Mouse (Mus musculus): ENCODE data around the gene Cacnb2. TPM values are rescaled to one million over a fixed set of nuclear protein-coding genes. Genes with fewer than 3 reads are reported as not detected.
A peak's percentile ranks its signal among the peaks of the same experiment; 100 is the strongest.

The Cacnb2 gene
- polyA plus RNA-seq, 1 experiment from 2014 or later, result 2.7 TPM

GRCm38 (mm10) chr2:14818651-14819050, 215.8 kb downstream of the Cacnb2 start:
- Histone ChIP-seq H3K4me1 (ENCODE audit: control insufficient read depth, insufficient read depth, low read length) (no peaks in the 10 kb centered on the region), H3K27me3 (ENCODE audit: control insufficient read depth, insufficient read depth, low read length) (no peaks in the 10 kb centered on the region), H3K4me2 (ENCODE audit: low read depth, severe bottlenecking) (no peak overlapping the region), H3K36me3 (ENCODE audit: control insufficient read depth, insufficient read depth, low read length) (no peaks in the 10 kb centered on the region), H3K27ac (replicated peaks; ENCODE audit: low read depth, low read length) (no peak overlapping the region), H3K4me3 (ENCODE audit: low read depth, low read length) (no peak overlapping the region), H3K9me3 (ENCODE audit: control insufficient read depth, low read length) (no peaks in the 10 kb centered on the region), H3K9ac (ENCODE audit: low read length) (no peak overlapping the region)
- 35% methylated on average over 1 of the region's 1 CpGs for WGBS
- DNase-seq (ENCODE audit: low spot score) (no peak), ATAC-seq (ENCODE audit: insufficient number of reproducible peaks, low FRiP score, low TSS enrichment, low read depth) (no peak)

GRCm38 (mm10) chr2:14820946-14821345, 218.1 kb downstream of the Cacnb2 start:
- Histone ChIP-seq H3K9me3 (ENCODE audit: control insufficient read depth, low read length) (no peaks in the 10 kb centered on the region), H3K4me3 (ENCODE audit: low read depth, low read length) (no peak overlapping the region), H3K27ac (replicated peaks; ENCODE audit: low read depth, low read length) (no peak overlapping the region), H3K9ac (ENCODE audit: low read length) (no peak overlapping the region), H3K4me2 (ENCODE audit: low read depth, severe bottlenecking) (no peak overlapping the region), H3K4me1 (ENCODE audit: control insufficient read depth, insufficient read depth, low read length) (no peaks in the 10 kb centered on the region; the same call in 1 of the 2 replicates), H3K36me3 (ENCODE audit: control insufficient read depth, insufficient read depth, low read length) (no peaks in the 10 kb centered on the region), H3K27me3 (ENCODE audit: control insufficient read depth, insufficient read depth, low read length) (no peaks in the 10 kb centered on the region)
- WGBS, result 90% methylated on average over 2 of the region's 2 CpGs
- DNase-seq (ENCODE audit: low spot score) (no peak), ATAC-seq (ENCODE audit: insufficient number of reproducible peaks, low FRiP score, low TSS enrichment, low read depth) (no peak)

DNA sequence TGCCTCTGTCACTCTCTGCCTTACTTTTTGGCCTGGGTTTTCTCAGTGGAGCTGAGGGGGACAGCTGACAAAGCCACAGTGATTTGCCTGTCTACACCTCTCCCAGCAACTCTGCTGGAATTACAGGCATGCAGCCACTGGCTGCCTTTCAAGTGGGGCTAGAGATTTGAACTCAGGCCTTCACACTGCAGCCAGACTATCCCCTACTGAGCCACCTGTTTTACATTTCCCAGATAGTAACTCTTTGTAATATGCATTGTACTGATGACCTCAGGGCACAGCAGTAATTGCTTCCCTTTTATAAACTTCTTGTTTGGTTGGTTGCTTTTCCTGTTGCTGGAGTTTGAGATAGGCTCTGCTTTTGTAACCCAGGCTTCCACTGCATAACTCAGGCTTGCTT, 220.2 kb downstream of the Cacnb2 start:
- no peaks in the 10 kb centered on the region for H3K36me3 ChIP-seq (ENCODE audit: control insufficient read depth, insufficient read depth, low read length)
- no peak overlapping the region for H3K9ac ChIP-seq (ENCODE audit: low read length)
- no peaks in the 10 kb centered on the region for H3K9me3 ChIP-seq (ENCODE audit: control insufficient read depth, low read length)
- H3K4me1 ChIP-seq (ENCODE audit: control insufficient read depth, insufficient read depth, low read length), result no peaks in the 10 kb centered on the region; the same call in 1 of the 2 replicates
- ATAC-seq (ENCODE audit: insufficient number of reproducible peaks, low FRiP score, low TSS enrichment, low read depth) (0 out of 2 replicates have a peak, but pooled peaks have one; percentile 13), DNase-seq (ENCODE audit: low spot score) (peak; percentile 51)
- no peak overlapping the region for H3K27ac ChIP-seq (replicated peaks; ENCODE audit: low read depth, low read length)
- no peak overlapping the region for H3K4me2 ChIP-seq (ENCODE audit: low read depth, severe bottlenecking)
- no peaks in the 10 kb centered on the region for H3K27me3 ChIP-seq (ENCODE audit: control insufficient read depth, insufficient read depth, low read length)
- H3K4me3 ChIP-seq (ENCODE audit: low read depth, low read length), result no peak overlapping the region

- Histone ChIP-seq H3K9me3 (ENCODE audit: control insufficient read depth, low read length) (no peaks in the 10 kb centered on the region), H3K27me3 (ENCODE audit: control insufficient read depth, insufficient read depth, low read length) (no peaks in the 10 kb centered on the region), H3K4me3 (ENCODE audit: low read depth, low read length) (no peak overlapping the region), H3K27ac (replicated peaks; ENCODE audit: low read depth, low read length) (no peak overlapping the region), H3K9ac (ENCODE audit: low read length) (no peak overlapping the region), H3K4me2 (ENCODE audit: low read depth, severe bottlenecking) (peak overlapping the region; percentile 1; the same call in 1 of the 2 replicates), H3K4me1 (ENCODE audit: control insufficient read depth, insufficient read depth, low read length) (no peaks in the 10 kb centered on the region; the same call in 1 of the 2 replicates), H3K36me3 (ENCODE audit: control insufficient read depth, insufficient read depth, low read length) (no peaks in the 10 kb centered on the region)
- DNase-seq (ENCODE audit: low spot score), result peak; percentile 64
- peak; percentile 83 for ATAC-seq (ENCODE audit: insufficient number of reproducible peaks, low FRiP score, low TSS enrichment, low read depth)
- 21% methylated on average over 11 of the region's 11 CpGs for WGBS
Observed at GRCm38 (mm10) chr2:14823816-14824348, 221.0 kb downstream of the Cacnb2 start.

GRCm38 (mm10) chr2:14825146-14825545, 222.3 kb downstream of the Cacnb2 start:
- no peak overlapping the region for H3K27ac ChIP-seq (replicated peaks; ENCODE audit: low read depth, low read length)
- ATAC-seq (ENCODE audit: insufficient number of reproducible peaks, low FRiP score, low TSS enrichment, low read depth) (no peak), DNase-seq (ENCODE audit: low spot score) (no peak)
- no peaks in the 10 kb centered on the region for H3K9me3 ChIP-seq (ENCODE audit: control insufficient read depth, low read length)
- no peaks in the 10 kb centered on the region for H3K27me3 ChIP-seq (ENCODE audit: control insufficient read depth, insufficient read depth, low read length)
- WGBS, result 50% methylated on average over 4 of the region's 4 CpGs
- no peaks in the 10 kb centered on the region; the same call in 1 of the 2 replicates for H3K4me1 ChIP-seq (ENCODE audit: control insufficient read depth, insufficient read depth, low read length)
- no peak overlapping the region for H3K4me3 ChIP-seq (ENCODE audit: low read depth, low read length)
- no peak overlapping the region for H3K4me2 ChIP-seq (ENCODE audit: low read depth, severe bottlenecking)
- H3K9ac ChIP-seq (ENCODE audit: low read length), result no peak overlapping the region
- H3K36me3 ChIP-seq (ENCODE audit: control insufficient read depth, insufficient read depth, low read length), result no peaks in the 10 kb centered on the region

GRCm38 (mm10) chr2:14829451-14829850, 226.6 kb downstream of the Cacnb2 start:
- no peak overlapping the region for H3K9ac ChIP-seq (ENCODE audit: low read length)
- no peaks in the 10 kb centered on the region for H3K27me3 ChIP-seq (ENCODE audit: control insufficient read depth, insufficient read depth, low read length)
- ATAC-seq (ENCODE audit: insufficient number of reproducible peaks, low FRiP score, low TSS enrichment, low read depth), result no peak
- H3K36me3 ChIP-seq (ENCODE audit: control insufficient read depth, insufficient read depth, low read length), result no peaks in the 10 kb centered on the region
- 43% methylated on average over 3 of the region's 3 CpGs for WGBS
- H3K9me3 ChIP-seq (ENCODE audit: control insufficient read depth, low read length), result no peaks in the 10 kb centered on the region
- H3K4me2 ChIP-seq (ENCODE audit: low read depth, severe bottlenecking), result no peak overlapping the region
- H3K4me1 ChIP-seq (ENCODE audit: control insufficient read depth, insufficient read depth, low read length), result no peaks in the 10 kb centered on the region; the same call in 1 of the 2 replicates
- H3K4me3 ChIP-seq (ENCODE audit: low read depth, low read length), result no peak overlapping the region
- H3K27ac ChIP-seq (replicated peaks; ENCODE audit: low read depth, low read length), result no peak overlapping the region
- no peak for DNase-seq (ENCODE audit: low spot score)

DNA sequence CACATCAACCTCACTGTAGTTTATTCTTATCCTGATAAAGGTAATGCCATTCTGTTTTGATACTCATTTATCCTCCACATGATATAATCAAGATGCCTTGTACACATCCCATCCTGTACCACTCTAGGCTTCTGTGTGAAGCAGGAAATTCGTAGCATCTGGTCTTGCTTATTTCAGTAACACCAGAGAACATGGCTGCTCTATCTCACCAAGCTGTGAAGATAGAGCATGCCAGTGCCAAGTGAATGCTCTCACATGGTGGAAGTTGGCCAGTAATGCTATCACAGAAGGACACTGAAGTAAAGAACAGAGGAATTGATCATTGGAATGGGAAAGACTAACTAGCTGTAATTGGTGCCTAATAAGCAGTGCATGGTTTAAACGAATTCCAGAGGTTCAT, 228.4 kb downstream of the Cacnb2 start:
- DNase-seq (ENCODE audit: low spot score) (no peak), ATAC-seq (ENCODE audit: insufficient number of reproducible peaks, low FRiP score, low TSS enrichment, low read depth) (no peak)
- no peaks in the 10 kb centered on the region for H3K4me1 ChIP-seq (ENCODE audit: control insufficient read depth, insufficient read depth, low read length)
- H3K9ac ChIP-seq (ENCODE audit: low read length), result no peak overlapping the region
- no peak overlapping the region for H3K4me2 ChIP-seq (ENCODE audit: low read depth, severe bottlenecking)
- H3K4me3 ChIP-seq (ENCODE audit: low read depth, low read length), result no peak overlapping the region
- H3K27me3 ChIP-seq (ENCODE audit: control insufficient read depth, insufficient read depth, low read length), result no peaks in the 10 kb centered on the region
- no peaks in the 10 kb centered on the region for H3K9me3 ChIP-seq (ENCODE audit: control insufficient read depth, low read length)
- no peak overlapping the region for H3K27ac ChIP-seq (replicated peaks; ENCODE audit: low read depth, low read length)
- WGBS, result 71% methylated on average over 2 of the region's 2 CpGs
- H3K36me3 ChIP-seq (ENCODE audit: control insufficient read depth, insufficient read depth, low read length), result no peaks in the 10 kb centered on the region

GRCm38 (mm10) chr2:14834700-14835317, 231.9 kb downstream of the Cacnb2 start:
- 72% methylated on average over 5 of the region's 5 CpGs for WGBS
- H3K4me2 ChIP-seq (ENCODE audit: low read depth, severe bottlenecking), result no peak overlapping the region; the same call in 1 of the 2 replicates
- no peaks in the 10 kb centered on the region for H3K4me1 ChIP-seq (ENCODE audit: control insufficient read depth, insufficient read depth, low read length)
- H3K9ac ChIP-seq (ENCODE audit: low read length), result no peak overlapping the region
- DNase-seq (ENCODE audit: low spot score) (no peak), ATAC-seq (ENCODE audit: insufficient number of reproducible peaks, low FRiP score, low TSS enrichment, low read depth) (no peak)
- H3K27me3 ChIP-seq (ENCODE audit: control insufficient read depth, insufficient read depth, low read length), result no peaks in the 10 kb centered on the region
- H3K4me3 ChIP-seq (ENCODE audit: low read depth, low read length), result no peak overlapping the region
- no peaks in the 10 kb centered on the region for H3K36me3 ChIP-seq (ENCODE audit: control insufficient read depth, insufficient read depth, low read length)
- H3K27ac ChIP-seq (replicated peaks; ENCODE audit: low read depth, low read length), result no peak overlapping the region
- no peaks in the 10 kb centered on the region for H3K9me3 ChIP-seq (ENCODE audit: control insufficient read depth, low read length)
